Mouse (Mus musculus) cerebellum, adult 9-10 months (tissue): ENCODE results near the gene Ost4.

Experiments used
- DNase-seq: peaks from one replicate; pipeline ENCODE4 v3.0.0; 2022

Gene Ost4

DNA sequence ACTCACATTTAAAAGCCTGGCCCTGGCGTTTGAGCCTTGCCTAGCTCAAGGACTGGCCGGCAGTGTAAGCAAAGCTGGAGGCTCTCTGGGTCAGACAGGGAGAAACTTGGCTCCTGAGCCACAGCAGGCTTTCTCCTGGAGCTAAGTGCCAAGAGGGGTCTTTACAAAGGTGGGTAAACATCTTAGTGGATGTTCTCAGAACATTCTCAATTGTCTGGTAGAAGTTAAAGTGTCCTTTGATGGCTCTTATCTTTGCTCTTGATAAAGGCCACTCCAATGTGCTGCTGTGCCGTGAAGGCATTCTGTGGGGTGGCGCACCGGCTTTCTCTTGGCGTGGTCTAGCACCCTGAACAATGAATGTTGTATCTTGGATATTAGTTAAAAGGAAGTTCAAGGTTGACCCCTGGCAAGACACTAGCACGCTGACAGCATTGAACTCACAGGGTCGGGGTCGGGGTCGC, 15.0 kb upstream of the Ost4 start:
- no peak for DNase-seq

DNA sequence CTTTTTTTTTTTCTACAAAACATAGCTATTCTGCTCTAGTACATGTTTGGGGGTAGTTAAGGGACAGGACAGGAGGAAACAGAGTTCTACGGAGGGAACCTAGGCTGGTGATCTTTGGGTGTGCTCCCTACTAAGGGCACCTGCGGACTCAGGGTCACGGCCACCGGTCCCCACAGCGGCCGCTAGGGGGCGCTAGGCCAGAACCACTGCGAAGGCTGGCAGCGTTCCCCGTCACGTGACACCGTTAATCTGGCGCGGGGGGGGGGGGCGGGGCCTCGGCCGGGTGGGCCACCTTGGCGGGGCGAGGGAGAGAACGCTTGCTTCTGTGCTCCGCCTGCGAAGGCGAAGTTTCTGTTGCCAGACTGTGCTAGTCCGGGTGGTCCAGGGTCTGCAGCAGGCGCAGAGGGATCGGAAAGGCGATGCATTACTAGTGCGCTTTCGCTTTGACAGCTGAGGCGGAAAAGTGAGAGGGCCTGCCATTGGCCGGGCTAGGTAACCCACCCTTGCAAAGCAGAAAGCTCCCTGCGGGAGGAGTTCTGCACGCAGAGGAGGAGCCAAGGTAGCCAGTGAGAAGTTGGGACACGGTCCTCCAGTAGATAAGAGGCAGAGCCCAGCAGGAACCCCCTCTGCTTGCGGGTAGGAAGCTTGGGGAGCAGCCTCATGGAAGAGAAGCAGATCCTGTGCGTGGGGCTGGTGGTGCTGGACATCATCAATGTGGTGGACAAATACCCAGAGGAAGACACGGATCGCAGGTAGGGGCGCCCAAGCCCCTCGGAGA, 13.9 kb upstream of the Ost4 start, which contains the start of gene Khk:
Khk (plus strand) TSS at position 176 of the 778 bp plus-strand sequence.
- peak; percentile 94 for DNase-seq

DNA sequence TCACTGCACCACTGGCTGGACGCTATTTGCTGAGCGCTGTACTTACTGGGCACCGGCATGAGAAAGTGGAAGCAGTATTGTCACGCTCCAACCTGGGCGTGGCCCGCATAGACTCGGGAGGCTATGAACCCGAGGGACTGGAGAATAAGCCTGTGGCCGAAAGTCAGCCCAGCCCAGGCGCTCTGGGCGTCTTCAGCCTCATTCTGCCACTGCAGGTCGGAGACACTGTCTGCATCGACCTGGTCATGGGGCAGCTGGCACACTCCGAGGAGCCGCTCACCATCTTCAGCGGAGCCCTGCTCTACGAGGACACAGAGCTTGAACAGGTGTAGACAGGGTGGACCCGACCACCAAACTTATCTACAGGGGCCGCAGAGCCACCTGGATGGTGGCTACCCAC, 13.0 kb upstream of the Ost4 start:
- DNase-seq: no peak

DNA sequence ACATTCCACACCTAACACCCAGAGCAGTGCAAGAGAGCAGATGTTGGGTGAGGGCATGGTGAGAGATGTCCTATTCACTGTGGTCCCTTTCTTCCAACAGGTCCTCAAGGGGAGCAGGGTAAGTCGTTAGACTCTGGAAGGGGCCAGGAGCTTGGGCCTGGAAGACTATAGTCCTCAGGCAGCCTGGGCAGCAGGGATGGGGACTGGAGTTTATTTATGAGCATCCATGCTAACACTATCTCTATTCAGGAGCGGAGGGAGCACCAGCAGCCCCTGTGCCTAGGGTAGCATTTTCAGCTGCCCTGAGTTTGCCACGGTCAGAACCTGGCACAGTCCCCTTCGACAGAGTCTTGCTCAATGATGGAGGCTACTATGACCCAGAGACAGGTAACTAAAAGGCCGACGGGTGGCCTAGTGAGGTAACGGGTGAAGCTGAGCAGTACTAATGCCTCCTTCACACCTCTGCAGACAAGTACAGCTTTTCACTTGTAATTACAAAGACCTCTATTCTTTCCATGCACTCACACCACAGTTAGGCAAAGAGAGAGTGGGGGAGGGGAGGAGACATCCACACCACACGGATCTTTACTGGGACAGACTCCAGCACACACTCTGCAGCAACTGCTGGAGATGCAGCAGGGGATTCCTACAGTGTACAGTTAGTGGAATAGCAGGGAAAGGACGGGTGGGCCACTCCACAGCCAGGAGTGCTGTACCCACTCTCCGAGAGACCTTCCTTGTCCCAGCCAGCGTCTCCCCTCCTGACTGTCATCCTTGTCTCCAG, 12.4 kb upstream of the Ost4 start:
- no peak for DNase-seq

- peak; percentile 31 for DNase-seq
These were observed 11.1 kb upstream of the Ost4 start for GRCm38 (mm10) chr5:30918691-30919090.

GRCm38 (mm10) chr5:30917891-30918670, 10.5 kb upstream of the Ost4 start:
- no peak for DNase-seq

- DNase-seq: peak; percentile 43
These were observed 9.8 kb upstream of the Ost4 start for GRCm38 (mm10) chr5:30917348-30917747.

DNA sequence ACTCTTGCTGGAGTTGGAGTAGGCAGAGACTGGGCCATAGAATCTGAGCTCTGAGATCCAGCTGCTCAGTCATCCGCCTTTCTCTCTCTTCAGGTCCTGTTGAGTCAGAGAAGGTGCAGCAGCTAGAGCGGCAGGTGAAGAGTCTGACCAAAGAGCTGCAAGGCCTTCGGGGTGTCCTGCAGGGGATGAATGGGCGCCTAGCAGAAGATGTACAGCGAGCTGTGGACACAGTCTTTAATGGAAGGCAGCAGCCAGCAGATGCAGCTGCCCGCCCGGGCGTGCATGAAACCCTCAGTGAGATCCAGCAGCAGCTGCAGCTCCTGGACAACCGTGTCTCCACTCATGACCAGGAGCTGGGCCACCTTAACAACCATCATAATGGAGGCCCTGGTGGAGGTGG, 9.3 kb upstream of the Ost4 start:
- DNase-seq: peak; percentile 44

- peak; percentile 95 for DNase-seq
These were observed 8.4 kb upstream of the Ost4 start for GRCm38 (mm10) chr5:30915974-30916433.

GRCm38 (mm10) chr5:30915456-30915855, 7.9 kb upstream of the Ost4 start:
- DNase-seq: no peak

- DNase-seq: no peak
These were observed 7.3 kb upstream of the Ost4 start for GRCm38 (mm10) chr5:30914849-30915248.

- no peak for DNase-seq
These were observed 6.6 kb upstream of the Ost4 start for GRCm38 (mm10) chr5:30914101-30914635.

GRCm38 (mm10) chr5:30913060-30913841, 5.7 kb upstream of the Ost4 start, which contains the start of gene Emilin1:
Gene Emilin1, plus strand, starts transcription at chr5:30913402.
- no peak for DNase-seq

DNA sequence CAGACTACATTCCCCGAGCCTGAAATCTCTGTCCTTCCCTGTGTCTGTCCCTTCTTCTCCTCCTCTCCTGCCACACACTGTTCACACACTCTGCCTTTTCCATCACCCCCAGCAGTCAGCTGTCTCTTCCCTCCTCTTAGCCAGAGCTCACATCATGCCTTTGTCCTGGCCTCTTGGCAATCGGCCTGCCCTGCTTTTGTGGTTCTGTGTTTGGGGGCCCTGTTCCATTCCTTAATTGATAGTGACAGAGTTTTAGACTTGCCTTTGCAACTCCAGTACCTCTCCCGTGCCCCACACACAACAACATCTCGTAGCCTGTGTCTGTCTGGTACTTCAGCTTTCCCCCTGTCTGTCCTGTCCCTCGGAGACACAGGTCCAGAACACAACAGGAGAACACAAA, 4.6 kb upstream of the Ost4 start:
- no peak for DNase-seq

DNA sequence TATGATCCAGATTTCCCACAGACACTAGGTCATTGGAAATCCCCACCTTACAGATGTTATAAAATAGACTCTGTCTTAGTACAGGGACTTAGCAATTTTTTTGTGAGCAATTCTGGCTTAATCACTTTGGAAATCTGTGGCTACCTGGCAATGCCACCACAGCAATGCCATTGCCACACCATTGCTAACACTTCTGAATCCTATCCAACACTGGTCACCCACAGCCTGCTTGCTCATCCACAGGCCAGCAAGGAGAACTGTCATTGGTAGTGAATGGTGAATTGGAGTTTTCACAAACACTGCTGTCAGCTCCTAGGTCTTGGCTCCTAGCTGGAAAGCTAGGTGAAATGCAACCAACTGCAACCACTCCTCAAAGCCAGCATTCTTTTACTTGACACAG, 2.9 kb upstream of the Ost4 start:
- DNase-seq: no peak

DNA sequence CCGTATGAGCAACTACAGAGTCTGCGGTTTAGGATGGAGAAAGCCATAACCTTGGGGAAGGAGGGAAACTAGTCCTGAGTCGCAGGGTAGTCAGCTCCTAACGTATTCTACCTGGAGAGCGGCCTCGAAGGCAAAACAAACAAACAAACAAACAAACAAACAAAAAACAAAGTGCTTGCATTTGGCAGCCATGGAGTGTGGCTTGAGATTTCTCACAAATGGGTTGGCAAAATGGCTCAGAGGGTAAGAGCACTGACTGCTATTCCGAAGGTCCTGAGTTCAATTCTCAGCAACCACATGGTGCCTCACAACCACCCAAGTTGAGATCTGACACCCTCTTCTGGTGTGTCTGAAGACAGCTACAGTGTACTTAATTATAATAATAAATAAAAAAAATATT, 2.3 kb upstream of the Ost4 start:
- no peak for DNase-seq

DNA sequence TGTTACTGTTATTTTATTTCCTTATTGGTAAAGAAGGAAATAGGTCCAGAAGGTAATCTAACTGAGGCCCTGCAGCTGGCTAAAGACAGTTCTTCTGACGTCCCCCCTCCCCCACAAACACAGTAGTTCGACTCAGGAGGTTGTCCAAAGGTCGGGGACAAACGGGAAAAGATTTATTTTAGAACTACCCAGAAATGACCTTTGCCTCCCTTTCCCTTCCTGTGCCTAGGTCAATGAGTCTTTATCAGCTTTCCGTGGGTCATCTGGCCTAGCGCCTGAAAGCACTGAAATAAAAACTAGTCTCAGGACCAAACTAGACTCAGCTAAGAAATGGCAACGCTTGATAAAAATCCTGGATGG, 1.7 kb upstream of the Ost4 start:
- no peak for DNase-seq

- DNase-seq: no peak
These were observed 1.1 kb upstream of the Ost4 start for GRCm38 (mm10) chr5:30908426-30909299.

DNA sequence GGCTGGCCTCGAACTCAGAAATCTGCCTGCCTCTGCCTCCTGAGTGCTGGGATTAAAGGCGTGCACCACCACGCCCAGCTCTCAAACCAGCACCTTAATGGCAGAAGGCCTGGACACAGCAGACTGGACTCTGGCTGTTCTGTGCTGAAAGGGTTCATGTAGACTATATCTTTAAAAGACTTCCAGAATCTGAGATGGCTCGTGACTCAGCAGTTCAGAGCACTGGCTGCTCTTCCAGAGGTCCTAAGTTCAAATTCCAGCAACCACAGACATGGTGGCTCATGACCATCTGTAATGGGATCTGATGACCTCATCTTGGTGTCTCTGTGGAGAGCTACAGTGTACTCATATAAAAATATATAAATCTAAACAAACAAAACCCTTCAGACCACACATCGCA, 5.7 kb downstream of the Ost4 start:
- DNase-seq: no peak

- DNase-seq: no peak
These were observed 17.2 kb downstream of the Ost4 start for GRCm38 (mm10) chr5:30890375-30890774.
